ENCODE assay signal across 18 mouse cellular contexts in the genomic region with DNA sequence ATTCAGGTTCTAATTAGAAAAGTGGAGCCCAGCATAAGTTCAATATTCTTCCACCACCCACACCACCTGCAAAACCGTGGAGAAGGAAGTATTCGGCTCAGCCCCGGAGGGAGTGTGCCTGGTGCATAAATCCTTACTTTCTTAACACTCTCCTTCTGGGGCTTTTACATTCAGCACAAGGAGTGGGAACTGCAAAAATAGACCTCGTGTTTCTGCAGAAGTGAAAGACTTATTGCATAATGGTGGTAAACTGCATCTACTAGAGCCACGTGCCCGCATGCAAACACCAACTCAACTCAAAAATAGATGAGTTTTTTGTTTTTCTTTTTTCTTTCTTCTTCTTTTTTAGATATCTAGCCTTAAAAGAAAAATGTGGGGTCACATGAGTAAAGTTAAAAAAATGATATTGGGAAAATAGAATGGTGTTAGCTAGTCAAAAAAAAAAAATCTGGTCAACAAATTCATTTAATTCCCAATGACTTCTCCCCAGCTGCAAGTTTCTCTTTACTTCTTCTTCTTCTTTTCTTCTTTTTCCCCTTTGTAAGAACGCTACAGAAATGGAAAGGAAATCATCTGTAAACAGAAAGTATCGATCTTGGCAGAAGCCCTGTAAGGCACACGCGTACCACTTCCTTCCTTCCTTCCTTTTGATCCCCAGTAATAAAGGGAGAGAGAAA. TPM values are rescaled to one million over a fixed set of nuclear protein-coding genes. Genes with fewer than 3 reads are reported as not detected.
A peak's percentile ranks its signal among the peaks of the same experiment; 100 is the strongest.
DNase-seq lines count a peak whose midpoint lies in the region; ATAC-seq and TF ChIP-seq lines count a peak whose summit lies in the region.
"Had no signal": no experiment of that assay in that cellular context is flagged by ENCODE, and none has a peak within 500 bp of the region (broad histone marks: within the 10 kb centered on the region; RNA-seq: fewer than 3 reads in every experiment).

No protein-coding gene starts in this region.

- no peak overlapping the region for H3K9ac ChIP-seq in heart, adult 2 months (ENCODE audit: low read depth, low read length)
- H3K9ac ChIP-seq: embryonic facial prominence, embryonic 15.5 days; forebrain, embryonic 13.5 days; limb, embryonic 15.5 days; lung, embryonic 15.5 days; midbrain, embryonic 12.5 days had no signal

- WGBS in heart, adult 2 months, result 73% methylated on average over 10 of the region's 10 CpGs

- no peaks in the 10 kb centered on the region for H3K79me2 ChIP-seq in heart, adult 2 months (replicated peaks; ENCODE audit: control insufficient read depth, insufficient read depth, low read length)

- TF ChIP-seq POLR2A in heart, adult 2 months (IDR thresholded peaks at IDR 0.05; ENCODE audit: insufficient read depth, low read depth, low read length), result no peak

- H3K27ac ChIP-seq in heart, adult 2 months, result peak overlapping the region; percentile 79; the same call in 1 of the 2 replicates
- H3K27ac ChIP-seq: embryonic facial prominence, embryonic 15.5 days; forebrain, embryonic 13.5 days; kidney, postnatal 0 days; limb, embryonic 15.5 days; lung, embryonic 15.5 days; midbrain, embryonic 12.5 days had no signal

- H3K27me3 ChIP-seq in heart, adult 2 months (ENCODE audit: control insufficient read depth, insufficient read depth, low read length), result no peaks in the 10 kb centered on the region
- H3K27me3 ChIP-seq: embryonic facial prominence, embryonic 15.5 days; forebrain, embryonic 13.5 days; limb, embryonic 15.5 days; lung, embryonic 15.5 days had no signal

- no peak overlapping the region for H3K4me3 ChIP-seq in heart, adult 2 months
- H3K4me3 ChIP-seq: embryonic facial prominence, embryonic 15.5 days; forebrain, embryonic 13.5 days; limb, embryonic 15.5 days; lung, embryonic 15.5 days; midbrain, embryonic 12.5 days had no signal

- ATAC-seq in CD4-positive, CD25-positive, alpha-beta regulatory T cell, adult 4 months, result no peak
- ATAC-seq: forebrain, embryonic 13.5 days; hindbrain, embryonic 16.5 days had no signal

- H3K36me3 ChIP-seq in heart, adult 2 months (ENCODE audit: control insufficient read depth, insufficient read depth, low read length), result no peaks in the 10 kb centered on the region
- H3K36me3 ChIP-seq: embryonic facial prominence, embryonic 15.5 days; limb, embryonic 15.5 days; lung, embryonic 15.5 days; midbrain, embryonic 12.5 days had no signal

- intact Hi-C loops in heart, adult 2 months (cut with DNase I), result no loop called here

- no peak for TF ChIP-seq EP300 in heart, adult 2 months (IDR thresholded peaks at IDR 0.05; ENCODE audit: insufficient read depth, low read depth, low read length)

- H3K4me1 ChIP-seq in heart, adult 2 months (ENCODE audit: control insufficient read depth, insufficient read depth, low read length), result peaks cover 3% of the 10 kb centered on the region
- H3K4me1 ChIP-seq: forebrain, embryonic 13.5 days; lung, embryonic 15.5 days; midbrain, embryonic 12.5 days had no signal

- TF ChIP-seq CTCF in heart, adult 2 months (IDR thresholded peaks at IDR 0.05), result no peak

- no peak for DNase-seq in heart, adult 2 months
- DNase-seq in heart, adult 8-10 months (ENCODE audit: low spot score), result no peak
- peak; percentile 24 for DNase-seq in lung, postnatal 25 days (ENCODE audit: low spot score)
- no peak for DNase-seq in lung, adult 18-20 months
- peak; percentile 6 to 62 for DNase-seq in frontal cortex, postnatal 36 days (ENCODE audit: low spot score in 2 of 2)
- peak; percentile 20 to 52 for DNase-seq in right cerebral cortex, postnatal 36 days (ENCODE audit: low spot score in 2 of 2)
- no peak for DNase-seq in adrenal gland, postnatal 4 days (ENCODE audit: low spot score in 2 of 2)
- DNase-seq: adrenal gland, postnatal 14 days; cerebellum, adult 11 months; thymus, adult 2 months had no signal

RNA-seq across cellular contexts. Expression of gene Foxn3, which starts 45.0 kb away (rescaled TPM):
- 100 to 1,000 TPM; 106 to 117 TPM for total RNA-seq in heart, adult 2 months (2021)
- 28.1 and 40.4 TPM in 2 replicates for polyA plus RNA-seq in heart, adult 2 months (2012; rRNA removed)
- total RNA-seq in heart, adult 8-10 months (2022), result 100 to 1,000 TPM in 3 of 4 experiments, 10 to 100 TPM in 1; 98.7 to 128 (median 104) TPM
- 10 to 100 TPM; 95.0 to 97.1 TPM for total RNA-seq in adrenal gland, postnatal 4 days (2021)
- polyA plus RNA-seq in CD4-positive, CD25-positive, alpha-beta regulatory T cell, adult 4 months (2017; shearing (Covaris generic)), result 100 to 1,000 TPM; 129 to 166 TPM

Comparison
In these comparisons a context has a peak if more than half of its experiments do, and no peak if none do; other contexts are left out.
1. DNase-seq: peak in lung, postnatal 25 days (single experiment), frontal cortex, postnatal 36 days (2 of 2) and right cerebral cortex, postnatal 36 days (2 of 2); none in heart, adult 2 months (0 of 2), heart, adult 8-10 months (single experiment), lung, adult 18-20 months (0 of 2) and adrenal gland, postnatal 4 days (0 of 2).